Mouse (Mus musculus) hindbrain, embryonic 13.5 days (tissue): Measurements from ENCODE around the gene Foxo6. TPM values are rescaled to one million over a fixed set of nuclear protein-coding genes. Genes with fewer than 3 reads are reported as not detected.

Experiments
- ATAC-seq: fragments of 200-750 bp; cut with Nextera tagmentation; 2 replicates; pipeline ENCODE4 v1.8.0; 2017; ENCODE audit warnings: moderate TSS enrichment; ENCODE audit not compliant: low FRiP score
- H3K27ac ChIP-seq: fragments of 300-500 bp; sonication (generic); 2 replicates; pipeline ENCODE4 v1.5.1; 2015; ENCODE audit warnings: inconsistent platforms, mild to moderate bottlenecking, moderate library complexity
- H3K27me3 ChIP-seq: fragments of 300-500 bp; sonication (generic); 2 replicates; pipeline ENCODE4 v1.6.1; 2015; ENCODE audit warnings: mild to moderate bottlenecking, inconsistent platforms
- H3K36me3 ChIP-seq: fragments of 300-500 bp; sonication (generic); 2 replicates; pipeline ENCODE4 v1.6.1; 2015; ENCODE audit warnings: mild to moderate bottlenecking, inconsistent platforms
- H3K4me1 ChIP-seq: fragments of 300-500 bp; sonication (generic); replicated peaks from 2 replicates; pipeline ENCODE4 v1.6.1; 2015; ENCODE audit warnings: inconsistent platforms
- H3K4me2 ChIP-seq: fragments of 300-500 bp; sonication (generic); 2 replicates; pipeline ENCODE4 v1.6.1; 2015; ENCODE audit warnings: inconsistent platforms, mild to moderate bottlenecking, moderate library complexity
- H3K4me3 ChIP-seq: fragments of 300-500 bp; sonication (generic); 2 replicates; pipeline ENCODE4 v1.5.1; 2015; ENCODE audit warnings: mild to moderate bottlenecking, inconsistent platforms
- H3K9ac ChIP-seq: fragments of 300-500 bp; sonication (generic); 2 replicates; pipeline ENCODE4 v1.6.1; 2015; ENCODE audit warnings: mild to moderate bottlenecking, inconsistent platforms
- H3K9me3 ChIP-seq: fragments of 300-500 bp; sonication (generic); 2 replicates; pipeline ENCODE4 v1.6.1; 2016; ENCODE audit warnings: inconsistent platforms
- WGBS: fragments of 180-500 bp; shearing (Covaris S2); methylation state at CpG from one replicate; pipeline ENCODE4 v1.1.7; 2015; 5-methylcytosine and 5-hydroxymethylcytosine counted together
- polyA plus RNA-seq: library from polyadenylated mRNA; unstranded; fragments of >200 nt; fragmentation: Nextera tagmentation; extraction: Ambion mirVana; gene quantifications from 2 replicates; pipeline ENCODE4 v1.2.1, GENCODE M21; 2015

The Foxo6 gene
- polyA plus RNA-seq, 1 experiment from 2014 or later, result 0.73 TPM

DNA sequence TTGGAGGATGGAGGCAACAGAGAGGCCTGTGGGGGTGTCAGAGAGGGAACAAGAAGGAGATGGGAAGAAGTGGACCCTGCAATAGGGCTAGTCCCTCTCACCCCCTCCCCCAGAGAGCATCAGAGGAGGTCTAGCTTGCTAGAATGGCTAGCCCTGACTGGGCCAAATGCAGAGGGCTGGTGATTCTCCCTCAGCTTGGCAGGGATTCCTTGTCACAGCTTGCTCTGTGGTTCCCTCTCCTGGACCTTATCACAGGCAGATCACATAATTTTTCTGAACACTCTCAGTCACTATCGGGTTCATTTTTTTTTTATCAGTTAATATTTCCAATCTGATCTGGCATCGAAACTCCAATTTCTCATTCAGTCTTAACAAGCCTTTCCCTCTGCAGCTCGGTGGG, 46.0 kb downstream of the Foxo6 start:
- H3K9me3 ChIP-seq, result no peaks in the 10 kb centered on the region
- no peak overlapping the region for H3K4me3 ChIP-seq
- H3K4me1 ChIP-seq, result peaks cover 54% of the 10 kb centered on the region
- H3K36me3 ChIP-seq, result no peaks in the 10 kb centered on the region
- peak overlapping the region; percentile 77 for H3K27ac ChIP-seq
- no peak overlapping the region for H3K4me2 ChIP-seq
- H3K9ac ChIP-seq, result no peak overlapping the region
- H3K27me3 ChIP-seq, result 0 out of 2 replicates have a peak, but pooled peaks cover 7% of the 10 kb centered on the region
- no peak for ATAC-seq
- 61% methylated on average over 3 of the region's 3 CpGs for WGBS

DNA sequence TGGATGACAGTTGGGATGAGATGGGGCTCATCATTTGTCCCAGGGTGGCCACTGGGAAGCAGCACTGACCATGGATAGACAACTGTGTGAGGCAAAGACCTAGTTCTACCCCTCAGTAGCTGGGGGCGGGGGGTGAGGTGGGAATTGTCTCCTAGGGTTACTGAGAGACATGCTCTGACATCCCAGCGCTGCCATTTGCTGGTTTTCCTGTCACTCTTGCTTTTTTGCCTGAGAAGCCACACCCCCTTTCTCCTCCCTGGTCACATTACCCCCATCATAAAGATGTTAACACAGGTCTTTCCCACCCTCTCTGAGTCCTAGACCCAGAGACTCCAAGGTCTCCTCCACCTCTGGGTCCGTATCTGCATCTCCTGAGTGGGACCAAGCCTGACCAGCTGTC, 47.7 kb downstream of the Foxo6 start:
- Histone ChIP-seq H3K4me3 (no peak overlapping the region), H3K9ac (no peak overlapping the region), H3K36me3 (no peaks in the 10 kb centered on the region), H3K27me3 (0 out of 2 replicates have a peak, but pooled peaks cover 7% of the 10 kb centered on the region), H3K9me3 (no peaks in the 10 kb centered on the region), H3K27ac (no peak overlapping the region), H3K4me2 (no peak overlapping the region), H3K4me1 (peaks cover 53% of the 10 kb centered on the region)
- WGBS, result 61% methylated on average over 3 of the region's 3 CpGs
- no peak for ATAC-seq

DNA sequence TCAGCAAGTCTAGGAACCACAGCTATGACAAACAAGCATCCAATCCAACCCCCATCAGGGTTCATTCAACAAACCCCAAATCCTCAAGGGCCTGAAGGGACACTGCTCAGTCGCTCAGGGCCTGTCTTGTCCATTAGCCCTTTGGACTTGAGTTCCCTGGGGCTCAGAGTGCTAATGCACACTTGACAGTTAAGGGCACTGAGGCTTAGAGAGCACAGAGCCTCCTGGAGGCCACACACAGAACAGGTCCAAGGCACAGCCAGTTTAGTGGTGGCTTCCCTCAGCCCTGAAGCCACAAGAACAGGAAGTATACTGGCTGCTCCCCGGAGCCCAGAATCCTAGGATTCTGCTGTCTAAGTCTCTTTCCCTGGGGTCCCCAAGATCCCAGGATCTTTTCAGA, 53.9 kb downstream of the Foxo6 start:
- WGBS, result 66% methylated on average over 2 of the region's 2 CpGs

DNA sequence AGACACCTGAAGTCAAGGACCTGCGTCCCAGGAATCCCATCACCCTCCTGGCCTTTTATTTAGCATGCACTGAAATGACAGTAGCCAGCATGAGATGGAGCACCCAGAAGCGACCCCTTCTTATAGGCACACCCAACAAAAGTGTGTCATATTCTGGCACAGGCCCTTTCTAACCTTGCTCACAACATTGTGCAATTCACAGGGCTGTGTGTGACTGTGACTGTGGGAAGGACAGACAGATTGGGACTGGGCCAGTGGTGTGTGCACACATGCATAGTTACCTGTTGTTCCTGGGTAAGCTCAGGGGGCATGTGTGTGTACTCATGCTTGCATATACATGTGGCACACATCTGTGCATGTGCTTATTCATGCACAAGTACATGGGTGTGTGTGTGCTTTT, 54.6 kb downstream of the Foxo6 start:
- Histone ChIP-seq H3K9ac (no peak overlapping the region), H3K9me3 (no peaks in the 10 kb centered on the region), H3K27me3 (peaks cover 26% of the 10 kb centered on the region; the same call in 1 of the 2 replicates), H3K27ac (no peak overlapping the region), H3K4me1 (peaks cover 12% of the 10 kb centered on the region), H3K36me3 (no peaks in the 10 kb centered on the region), H3K4me3 (no peak overlapping the region), H3K4me2 (no peak overlapping the region)
- no peak for ATAC-seq
- 89% methylated on average over 2 of the region's 2 CpGs for WGBS

More for the DNA sequence above, 53.9 kb downstream of the Foxo6 start:
- peaks cover 12% of the 10 kb centered on the region for H3K4me1 ChIP-seq
- peaks cover 27% of the 10 kb centered on the region; the same call in 1 of the 2 replicates for H3K27me3 ChIP-seq
- no peak overlapping the region for H3K27ac ChIP-seq
- H3K4me3 ChIP-seq, result no peak overlapping the region
- H3K9ac ChIP-seq, result no peak overlapping the region
- H3K9me3 ChIP-seq, result no peaks in the 10 kb centered on the region
- H3K4me2 ChIP-seq, result no peak overlapping the region
- H3K36me3 ChIP-seq, result no peaks in the 10 kb centered on the region
- no peak for ATAC-seq

DNA sequence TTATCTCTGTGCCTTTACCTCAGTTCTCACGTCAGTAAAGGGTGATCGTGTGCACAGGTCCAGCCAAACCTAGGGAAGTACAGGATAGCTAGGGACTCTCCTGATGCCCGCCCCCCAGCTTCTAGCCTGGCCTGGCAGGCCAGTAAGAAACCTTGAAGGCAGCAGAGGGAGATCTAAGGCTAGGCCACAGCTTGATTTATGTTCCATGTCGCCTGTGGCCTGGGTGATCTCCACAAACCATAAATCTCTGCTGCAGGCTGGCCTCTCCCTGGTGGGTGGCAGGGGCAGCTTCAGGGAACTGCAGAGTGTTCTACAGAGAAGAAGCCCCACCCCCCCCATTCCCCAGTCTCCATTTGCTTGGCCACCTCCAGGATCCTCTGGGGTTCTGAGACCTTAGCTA, 55.2 kb downstream of the Foxo6 start:
- Histone ChIP-seq H3K27me3 (peaks cover 21% of the 10 kb centered on the region; the same call in 1 of the 2 replicates), H3K9me3 (no peaks in the 10 kb centered on the region), H3K4me3 (no peak overlapping the region), H3K9ac (no peak overlapping the region), H3K36me3 (no peaks in the 10 kb centered on the region), H3K27ac (no peak overlapping the region), H3K4me2 (no peak overlapping the region), H3K4me1 (peaks cover 9% of the 10 kb centered on the region)
- ATAC-seq, result no peak
- 68% methylated on average over 4 of the region's 4 CpGs for WGBS

DNA sequence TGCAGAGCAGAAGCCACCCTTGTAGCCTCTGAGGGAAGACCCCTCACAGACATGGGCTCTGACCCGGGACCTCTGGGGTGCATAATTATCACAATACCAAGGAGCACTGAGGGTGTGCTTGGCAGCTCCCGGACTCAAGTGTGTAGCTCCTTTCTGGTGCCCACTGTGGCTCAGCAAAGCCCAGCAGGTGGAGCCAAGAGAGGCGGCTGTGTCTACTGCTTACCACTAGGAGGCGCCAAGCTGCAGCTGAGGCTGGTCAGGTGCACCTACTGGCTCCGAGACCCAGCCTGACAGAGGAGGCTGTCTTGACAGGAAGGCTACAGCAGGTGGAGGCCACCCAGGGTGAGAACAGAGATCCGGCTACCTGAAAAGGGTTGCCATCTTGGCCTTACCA, 56.9 kb downstream of the Foxo6 start:
- H3K9me3 ChIP-seq, result no peaks in the 10 kb centered on the region
- no peak overlapping the region for H3K9ac ChIP-seq
- H3K27me3 ChIP-seq, result peaks cover 21% of the 10 kb centered on the region; the same call in 1 of the 2 replicates
- H3K4me1 ChIP-seq, result peaks cover 14% of the 10 kb centered on the region
- peak; percentile 31; the same call in 1 of the 2 replicates for ATAC-seq
- H3K4me2 ChIP-seq, result no peak overlapping the region
- H3K36me3 ChIP-seq, result no peaks in the 10 kb centered on the region
- 14% methylated on average over 6 of the region's 6 CpGs for WGBS
- no peak overlapping the region for H3K4me3 ChIP-seq
- H3K27ac ChIP-seq, result no peak overlapping the region

DNA sequence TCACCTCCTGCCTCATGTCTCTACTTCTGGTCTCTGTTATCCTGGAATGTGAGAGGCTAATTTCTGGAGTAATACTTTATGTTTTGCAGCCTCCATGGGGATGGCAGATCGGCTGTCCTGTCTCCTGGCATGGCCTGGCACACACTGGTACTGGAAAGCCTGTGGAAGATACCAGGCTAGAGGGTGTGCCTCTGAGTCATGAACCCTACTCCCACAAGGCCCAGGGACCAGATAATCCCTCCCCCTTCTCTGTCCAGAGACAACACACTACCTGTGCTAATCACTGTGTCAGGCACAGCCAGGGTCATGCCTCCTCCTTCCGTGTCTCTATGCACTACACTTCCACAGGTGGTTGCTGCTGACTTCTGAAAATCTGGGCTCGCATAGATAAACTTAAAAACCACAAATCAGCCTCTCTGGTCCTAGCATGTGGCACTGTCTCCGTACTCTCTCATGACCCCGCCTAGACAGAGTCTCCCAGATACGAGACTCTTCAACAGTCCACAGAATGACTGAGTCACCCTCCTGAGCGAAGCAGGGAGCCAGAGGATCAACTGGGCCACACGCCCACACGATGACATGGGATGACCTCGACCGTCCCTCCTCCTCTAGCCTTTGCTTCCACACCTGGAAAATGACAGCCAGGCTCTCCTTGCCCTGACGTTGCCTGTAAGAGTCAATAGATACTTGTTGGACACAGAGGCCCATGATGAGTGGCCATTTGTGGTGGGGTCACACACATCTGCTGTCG, 57.5 kb downstream of the Foxo6 start:
- no peak overlapping the region for H3K4me2 ChIP-seq
- no peak overlapping the region for H3K9ac ChIP-seq
- peaks cover 20% of the 10 kb centered on the region for H3K4me1 ChIP-seq
- no peaks in the 10 kb centered on the region for H3K9me3 ChIP-seq
- 76% methylated on average over 13 of the region's 13 CpGs for WGBS
- H3K27me3 ChIP-seq, result peaks cover 21% of the 10 kb centered on the region; the same call in 1 of the 2 replicates
- no peak overlapping the region for H3K4me3 ChIP-seq
- no peak for ATAC-seq
- H3K27ac ChIP-seq, result no peak overlapping the region
- H3K36me3 ChIP-seq, result no peaks in the 10 kb centered on the region

DNA sequence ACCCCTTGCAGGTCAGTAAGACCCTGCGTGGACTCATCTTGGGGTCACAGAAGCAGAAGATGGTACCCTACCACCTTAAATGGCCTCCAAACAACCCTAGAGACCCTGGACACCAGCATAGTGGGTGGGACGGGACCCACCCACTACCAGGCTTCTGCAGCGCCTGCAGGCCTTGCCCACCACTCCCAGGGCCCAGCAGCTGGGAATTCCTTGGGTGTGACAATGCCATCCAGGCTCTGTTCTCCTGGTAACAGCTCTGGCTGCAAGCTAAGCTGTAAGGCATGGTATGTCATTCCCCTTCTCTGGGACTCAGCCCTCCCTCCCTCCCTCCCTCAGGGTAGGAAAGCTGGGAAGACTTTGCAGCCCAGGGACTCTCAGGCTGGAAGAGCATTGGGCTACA, 58.5 kb downstream of the Foxo6 start:
- ATAC-seq, result no peak
- no peaks in the 10 kb centered on the region for H3K9me3 ChIP-seq
- H3K27me3 ChIP-seq, result peaks cover 24% of the 10 kb centered on the region; the same call in 1 of the 2 replicates
- H3K36me3 ChIP-seq, result no peaks in the 10 kb centered on the region
- H3K9ac ChIP-seq, result no peak overlapping the region
- no peak overlapping the region for H3K4me3 ChIP-seq
- WGBS, result 87% methylated on average over 3 of the region's 3 CpGs
- H3K27ac ChIP-seq, result no peak overlapping the region
- no peak overlapping the region for H3K4me2 ChIP-seq
- H3K4me1 ChIP-seq, result peaks cover 29% of the 10 kb centered on the region

DNA sequence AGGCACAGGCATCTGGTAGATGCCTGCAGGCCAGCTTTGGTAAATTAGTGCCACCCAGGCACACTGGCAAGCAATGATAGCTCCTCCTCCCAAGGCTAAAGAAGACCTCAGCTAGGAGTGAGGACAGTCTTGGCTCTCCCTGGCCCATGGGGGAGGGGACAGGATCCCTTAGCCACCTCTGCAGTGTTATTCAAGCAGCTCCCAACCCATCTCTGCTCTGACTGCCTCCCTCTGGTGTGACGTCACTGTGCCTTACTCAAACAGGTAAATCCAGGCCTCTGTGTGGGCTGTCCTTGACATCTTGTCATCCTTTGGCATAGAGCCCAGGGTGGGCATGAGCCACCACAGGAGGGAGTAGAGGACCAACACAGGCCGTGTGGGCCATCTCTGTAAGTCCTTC, 59.9 kb downstream of the Foxo6 start:
- no peak overlapping the region for H3K4me2 ChIP-seq
- no peak overlapping the region for H3K27ac ChIP-seq
- peaks cover 43% of the 10 kb centered on the region for H3K4me1 ChIP-seq
- H3K27me3 ChIP-seq, result peaks cover 24% of the 10 kb centered on the region; the same call in 1 of the 2 replicates
- no peaks in the 10 kb centered on the region for H3K36me3 ChIP-seq
- H3K4me3 ChIP-seq, result no peak overlapping the region
- H3K9ac ChIP-seq, result no peak overlapping the region
- no peak for ATAC-seq
- WGBS, result 55% methylated on average over 2 of the region's 2 CpGs
- H3K9me3 ChIP-seq, result no peaks in the 10 kb centered on the region

DNA sequence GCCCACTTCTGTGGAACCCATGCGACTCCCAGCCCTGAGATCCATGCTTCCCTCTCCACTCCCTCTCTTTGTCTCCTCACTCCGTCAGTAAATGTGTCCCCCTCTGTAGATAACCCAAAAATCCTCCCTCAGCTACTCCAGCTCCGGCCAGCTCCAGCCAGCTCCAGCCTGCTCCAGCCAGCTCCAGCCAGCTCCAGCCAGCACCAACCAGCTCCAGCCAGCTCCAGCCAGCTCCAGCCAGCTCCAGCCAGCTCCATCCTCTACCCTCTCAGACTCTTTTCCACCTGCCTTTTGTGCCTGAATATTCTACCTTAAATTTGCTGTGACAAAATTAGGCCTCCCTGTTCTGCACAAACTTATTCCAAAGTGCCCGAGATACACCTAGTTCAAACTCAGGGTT, 60.5 kb downstream of the Foxo6 start:
- H3K27ac ChIP-seq, result no peak overlapping the region
- no peak overlapping the region for H3K9ac ChIP-seq
- H3K36me3 ChIP-seq, result no peaks in the 10 kb centered on the region
- no peak overlapping the region for H3K4me2 ChIP-seq
- no peaks in the 10 kb centered on the region for H3K9me3 ChIP-seq
- no peak overlapping the region for H3K4me3 ChIP-seq
- WGBS, result 76% methylated on average over 4 of the region's 4 CpGs
- peaks cover 46% of the 10 kb centered on the region for H3K4me1 ChIP-seq
- no peak for ATAC-seq
- H3K27me3 ChIP-seq, result peaks cover 24% of the 10 kb centered on the region; the same call in 1 of the 2 replicates

DNA sequence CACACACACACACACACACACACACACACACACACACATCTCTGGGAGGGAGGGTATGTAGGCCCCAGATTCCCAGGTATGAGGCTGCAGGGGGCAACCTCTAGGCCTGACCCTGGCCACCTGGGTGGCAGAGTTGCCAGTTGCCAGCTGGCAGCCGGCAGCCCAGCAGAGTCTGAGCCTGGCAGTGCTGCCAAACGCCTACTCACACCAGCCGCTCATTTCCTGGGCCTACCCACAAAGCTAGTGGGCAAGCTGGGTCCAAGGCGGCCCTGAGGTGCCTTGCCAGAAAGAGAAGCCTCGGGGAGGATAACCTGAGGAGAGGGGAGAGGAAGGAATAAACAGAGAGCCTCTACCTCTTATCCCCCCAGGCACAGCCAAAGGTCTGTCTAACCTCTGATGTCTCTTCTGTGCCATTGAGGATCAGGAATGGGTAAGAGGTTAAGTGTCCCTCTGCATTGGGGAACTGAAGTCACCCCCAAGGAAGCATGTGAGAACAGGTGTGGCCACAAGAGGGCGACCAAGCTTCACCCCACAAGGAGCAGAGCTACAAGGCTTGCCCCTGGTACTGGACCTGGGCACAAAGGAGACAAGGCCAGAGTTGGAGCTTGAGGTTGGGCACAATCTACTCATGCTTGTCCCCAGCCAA, 61.9 kb downstream of the Foxo6 start:
- no peak overlapping the region for H3K4me3 ChIP-seq
- no peak overlapping the region for H3K4me2 ChIP-seq
- 47% methylated on average over 6 of the region's 6 CpGs for WGBS
- H3K9ac ChIP-seq, result no peak overlapping the region
- no peaks in the 10 kb centered on the region for H3K9me3 ChIP-seq
- H3K27me3 ChIP-seq, result peaks cover 15% of the 10 kb centered on the region; the same call in 1 of the 2 replicates
- peak overlapping the region; percentile 30 for H3K27ac ChIP-seq
- H3K4me1 ChIP-seq, result peaks cover 47% of the 10 kb centered on the region
- no peaks in the 10 kb centered on the region for H3K36me3 ChIP-seq
- 0 out of 2 replicates have a peak, but pooled peaks have one; percentile 25 for ATAC-seq

DNA sequence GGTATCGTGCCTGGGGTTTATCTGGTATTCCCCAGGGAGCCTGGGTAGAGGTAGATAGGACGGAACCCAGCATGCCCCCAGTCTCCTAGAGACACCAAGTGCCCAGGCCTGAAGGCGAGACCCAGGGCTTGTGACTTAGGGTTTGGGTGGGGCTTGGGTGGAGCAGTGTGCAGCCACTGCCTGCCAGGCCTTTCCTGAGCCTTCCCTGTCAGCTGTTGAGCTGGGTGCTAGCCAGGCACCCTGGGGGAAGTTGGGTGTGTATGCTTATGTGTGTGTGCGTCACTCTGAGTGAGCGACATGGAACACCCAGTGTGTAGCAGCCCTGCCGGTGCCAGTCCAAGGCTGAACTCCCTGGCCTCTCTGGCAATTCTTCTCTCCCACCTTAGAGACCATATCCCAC, 63.3 kb downstream of the Foxo6 start:
- H3K4me3 ChIP-seq, result no peak overlapping the region
- H3K27ac ChIP-seq, result no peak overlapping the region
- no peak for ATAC-seq
- H3K9ac ChIP-seq, result no peak overlapping the region
- H3K36me3 ChIP-seq, result no peaks in the 10 kb centered on the region
- WGBS, result 82% methylated on average over 6 of the region's 6 CpGs
- H3K4me2 ChIP-seq, result no peak overlapping the region
- H3K9me3 ChIP-seq, result no peaks in the 10 kb centered on the region
- H3K4me1 ChIP-seq, result peaks cover 54% of the 10 kb centered on the region
- peaks cover 9% of the 10 kb centered on the region; the same call in 1 of the 2 replicates for H3K27me3 ChIP-seq
